Mouse (Mus musculus) ES-Bruce4 (cell line): Measurements from ENCODE around the gene Dnase1l2. TPM values are rescaled to one million over a fixed set of nuclear protein-coding genes. Genes with fewer than 3 reads are reported as not detected.

Source experiments
- H3K27ac ChIP-seq: 2 replicates; pipeline ENCODE4 v1.5.1; 2012; ENCODE audit warnings: low read length, inconsistent platforms; ENCODE audit not compliant: insufficient read depth
- H3K27me3 ChIP-seq: 2 replicates; pipeline ENCODE4 v1.6.1; 2012; ENCODE audit warnings: mild to moderate bottlenecking, low read length, inconsistent platforms; ENCODE audit not compliant: control insufficient read depth, poor library complexity, insufficient read depth, severe bottlenecking
- H3K36me3 ChIP-seq: 2 replicates; pipeline ENCODE4 v1.6.1; 2012; ENCODE audit warnings: inconsistent platforms, mild to moderate bottlenecking, low read length, moderate library complexity; ENCODE audit not compliant: control insufficient read depth, poor library complexity, insufficient read depth, severe bottlenecking
- H3K4me1 ChIP-seq: one replicate; pipeline ENCODE4 v1.8.1; 2011; ENCODE audit warnings: low read length; ENCODE audit not compliant: control insufficient read depth, insufficient read depth
- H3K4me3 ChIP-seq: 2 replicates; pipeline ENCODE4 v1.5.1; 2011; ENCODE audit warnings: low read depth, mild to moderate bottlenecking, low read length
- H3K9ac ChIP-seq: 2 replicates; pipeline ENCODE4 v1.6.1; 2012; ENCODE audit warnings: low read depth, mild to moderate bottlenecking, inconsistent platforms; ENCODE audit not compliant: poor library complexity, severe bottlenecking
- H3K9me3 ChIP-seq: replicated peaks from 2 replicates; pipeline ENCODE4 v1.6.1; 2012; ENCODE audit warnings: mild to moderate bottlenecking, low read length, inconsistent platforms; ENCODE audit not compliant: control insufficient read depth, poor library complexity, insufficient read depth, severe bottlenecking
- CTCF ChIP-seq: IDR thresholded peaks from one replicate; pipeline ENCODE4 v1.8.1; 2011; ENCODE audit warnings: low read depth, low read length
- EP300 ChIP-seq: IDR thresholded peaks from 2 replicates; pipeline ENCODE4 v1.6.1; 2011; ENCODE audit warnings: low read depth, low read length; ENCODE audit not compliant: insufficient read depth
- POLR2A ChIP-seq: IDR thresholded peaks from one replicate; pipeline ENCODE4 v1.8.1; 2011; ENCODE audit warnings: low read length; ENCODE audit not compliant: insufficient read depth
- polyA plus RNA-seq: library from polyadenylated mRNA; stranded (reverse); fragments of >200 nt; gene quantifications from 2 replicates; pipeline ENCODE4 v1.2.4, GENCODE M21; 2011; ENCODE audit warnings: low read depth; ENCODE audit not compliant: missing spikeins, insufficient read depth, insufficient read length

The Dnase1l2 gene
- polyA plus RNA-seq, 1 experiment: 0.42 TPM

DNA sequence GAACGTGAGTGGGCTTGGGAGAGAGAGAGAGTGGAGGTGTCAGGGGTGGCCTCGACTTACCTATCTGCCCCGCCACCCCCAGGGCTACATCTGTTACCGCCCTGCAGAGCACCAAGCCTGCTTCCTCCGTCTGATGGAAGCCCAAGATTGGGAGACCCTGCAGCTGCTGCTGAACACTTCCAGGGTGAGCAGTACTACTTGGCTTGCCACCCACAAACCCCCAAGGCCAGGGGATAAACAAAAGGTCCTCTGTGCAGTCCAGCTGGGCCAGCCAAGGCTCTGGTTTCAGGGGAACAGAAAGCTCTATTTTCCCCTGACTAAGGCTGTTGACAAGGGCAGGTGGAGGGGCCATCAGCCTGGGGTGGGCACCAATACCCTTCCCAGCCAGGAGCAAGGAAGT lies 31.7 kb upstream of the Dnase1l2 start:
- H3K4me1 ChIP-seq: peaks cover 1% of the 10 kb centered on the region
- H3K27ac ChIP-seq: no peak overlapping the region

DNA sequence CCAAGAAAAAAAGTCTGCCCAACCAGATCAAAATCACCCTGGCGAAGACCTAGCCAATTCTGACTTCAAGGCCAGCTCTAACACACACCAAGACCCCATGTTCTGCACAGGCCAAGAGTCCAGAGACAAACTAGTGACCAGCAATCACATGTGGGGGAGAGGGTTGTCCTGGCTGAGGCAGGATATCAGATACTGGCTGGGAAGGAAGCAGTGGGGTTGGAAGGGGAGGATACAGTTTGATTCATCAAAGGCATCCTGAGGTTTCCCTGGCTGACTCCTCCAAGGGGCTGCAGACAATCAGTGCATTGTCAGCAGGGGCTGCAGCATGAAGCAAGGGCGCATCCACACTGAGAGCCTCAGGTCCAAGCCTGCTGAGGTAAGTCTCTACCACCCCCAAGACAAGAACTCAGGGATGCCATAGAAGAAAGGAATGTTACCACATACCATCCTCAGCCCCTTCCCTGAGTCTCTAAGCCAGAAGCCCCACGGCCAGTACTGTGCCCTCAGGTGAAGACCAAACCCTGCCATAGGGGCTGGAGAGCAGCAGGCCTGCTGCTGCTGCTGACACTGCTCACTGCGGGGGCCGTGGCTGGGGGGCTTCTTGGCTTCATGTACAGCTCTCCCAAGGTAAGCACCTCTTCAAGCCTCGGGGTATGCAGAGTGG lies 30.8 kb upstream of the Dnase1l2 start, which contains the start of gene Bricd5:
Gene Bricd5 (plus strand): TSS at position 273 of the 664 bp plus-strand sequence.
- peaks cover 1% of the 10 kb centered on the region for H3K4me1 ChIP-seq
- no peak within 1 kb of the TSS for H3K27ac ChIP-seq
- no peaks in the 10 kb centered on the region for H3K27me3 ChIP-seq
- H3K36me3 ChIP-seq: peaks cover 5% of the 10 kb centered on the region; the same call in 1 of the 2 replicates
- no peaks in the 10 kb centered on the region for H3K9me3 ChIP-seq
- TF ChIP-seq EP300 (no peak), CTCF (no peak), POLR2A (no peak)
- H3K9ac ChIP-seq: no peak within 1 kb of the TSS
- no peak within 1 kb of the TSS for H3K4me3 ChIP-seq

More for the DNA sequence above, 31.7 kb upstream of the Dnase1l2 start:
- Histone ChIP-seq H3K36me3 (peaks cover 5% of the 10 kb centered on the region; the same call in 1 of the 2 replicates), H3K27me3 (no peaks in the 10 kb centered on the region), H3K4me3 (no peak overlapping the region), H3K9me3 (no peaks in the 10 kb centered on the region), H3K9ac (no peak overlapping the region)
- TF ChIP-seq EP300 (no peak), CTCF (no peak), POLR2A (no peak)

DNA sequence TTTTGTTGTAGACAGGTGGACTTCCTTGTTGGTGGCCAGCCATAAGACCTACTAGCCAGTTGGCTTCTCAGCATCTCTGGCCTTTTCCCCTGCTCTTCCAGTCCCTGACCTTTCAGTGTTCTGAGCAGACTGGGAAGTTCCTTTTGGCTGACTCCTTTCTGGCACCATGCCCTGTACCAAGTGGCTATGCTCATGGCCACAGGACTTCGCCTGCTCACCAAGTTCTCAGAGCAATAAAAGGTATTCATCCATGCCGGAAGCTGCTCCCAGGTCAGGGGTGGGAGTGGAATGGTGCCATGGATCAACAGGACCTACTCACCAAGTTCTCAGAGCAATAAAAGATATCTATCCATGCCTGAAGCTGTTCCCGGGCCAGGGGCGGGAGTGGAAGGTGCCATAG lies 29.6 kb upstream of the Dnase1l2 start:
- H3K36me3 ChIP-seq: peaks cover 5% of the 10 kb centered on the region; the same call in 1 of the 2 replicates
- no peak overlapping the region for H3K4me3 ChIP-seq
- TF ChIP-seq CTCF: no peak
- no peak for TF ChIP-seq POLR2A
- TF ChIP-seq EP300: no peak
- no peaks in the 10 kb centered on the region for H3K9me3 ChIP-seq
- H3K27me3 ChIP-seq: no peaks in the 10 kb centered on the region
- peaks cover 1% of the 10 kb centered on the region for H3K4me1 ChIP-seq
- H3K9ac ChIP-seq: no peak overlapping the region
- H3K27ac ChIP-seq: no peak overlapping the region

DNA sequence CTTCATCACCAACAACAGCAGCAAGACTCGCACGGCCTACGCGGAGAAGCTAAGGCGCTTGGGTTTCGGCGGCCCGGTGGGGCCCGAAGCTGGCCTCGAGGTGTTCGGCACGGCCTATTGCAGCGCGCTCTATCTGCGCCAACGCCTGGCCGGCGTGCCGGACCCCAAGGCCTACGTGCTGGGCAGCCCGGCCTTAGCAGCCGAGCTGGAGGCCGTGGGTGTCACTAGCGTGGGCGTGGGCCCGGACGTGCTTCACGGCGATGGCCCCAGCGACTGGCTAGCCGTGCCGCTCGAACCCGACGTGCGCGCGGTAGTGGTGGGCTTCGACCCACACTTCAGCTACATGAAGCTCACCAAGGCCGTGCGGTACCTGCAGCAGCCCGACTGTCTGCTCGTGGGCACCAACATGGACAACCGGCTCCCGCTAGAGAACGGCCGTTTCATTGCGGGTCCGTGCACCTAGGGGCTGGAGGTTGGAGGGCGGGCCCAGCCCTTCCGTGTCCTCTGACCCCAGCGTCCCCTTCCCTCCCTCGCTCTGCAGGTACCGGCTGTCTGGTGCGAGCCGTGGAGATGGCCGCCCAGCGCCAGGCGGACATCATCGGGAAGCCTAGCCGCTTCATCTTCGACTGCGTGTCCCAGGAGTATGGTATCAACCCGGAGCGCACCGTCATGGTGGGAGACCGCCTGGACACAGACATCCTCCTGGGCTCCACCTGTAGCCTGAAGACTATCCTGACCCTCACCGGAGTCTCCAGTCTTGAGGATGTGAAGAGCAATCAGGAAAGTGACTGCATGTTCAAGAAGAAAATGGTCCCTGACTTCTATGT lies 28.0 kb upstream of the Dnase1l2 start:
- H3K9me3 ChIP-seq: no peaks in the 10 kb centered on the region
- H3K27me3 ChIP-seq: no peaks in the 10 kb centered on the region
- peak overlapping the region; percentile 81 for H3K9ac ChIP-seq
- no peaks in the 10 kb centered on the region; the same call in 1 of the 2 replicates for H3K36me3 ChIP-seq
- peaks cover 1% of the 10 kb centered on the region for H3K4me1 ChIP-seq
- no peak for TF ChIP-seq CTCF
- TF ChIP-seq EP300: no peak
- no peak for TF ChIP-seq POLR2A
- H3K4me3 ChIP-seq: peak overlapping the region; percentile 71
- H3K27ac ChIP-seq: no peak overlapping the region

DNA sequence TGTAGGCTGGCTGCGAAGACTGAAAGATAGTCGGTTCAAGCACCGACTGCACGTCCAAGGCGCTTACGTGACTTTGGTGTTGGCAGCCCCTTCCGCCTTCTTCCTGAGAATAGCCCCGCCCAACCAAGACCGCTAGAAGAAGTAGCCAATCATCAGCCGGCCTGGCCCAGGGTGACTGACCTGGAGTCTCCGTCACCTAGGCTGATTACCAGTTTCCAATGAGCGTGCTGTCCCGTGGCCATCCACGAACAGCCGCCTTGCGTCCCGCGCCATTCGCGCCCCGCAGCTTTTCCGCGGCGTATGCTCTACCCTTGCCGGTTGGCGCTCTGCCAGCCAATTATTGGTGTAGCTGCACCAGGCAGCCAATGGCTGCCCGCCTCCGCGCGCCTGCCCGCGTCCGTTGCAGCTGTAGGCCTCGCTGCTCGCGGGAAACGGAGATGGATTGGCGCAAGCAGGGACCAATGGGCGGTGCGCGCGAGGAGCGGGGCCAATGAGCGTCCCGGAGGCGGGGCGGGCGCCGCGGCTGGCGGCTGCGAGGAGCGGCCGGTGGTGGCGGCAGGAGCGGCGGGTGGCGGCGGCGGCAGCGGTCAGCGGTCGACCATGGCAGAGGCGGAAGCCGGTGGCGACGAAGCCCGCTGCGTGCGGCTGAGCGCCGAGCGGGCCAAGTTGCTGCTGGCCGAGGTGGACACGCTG lies 27.2 kb upstream of the Dnase1l2 start, which contains the start of the genes E4f1 and Pgp:
Gene E4f1 (minus strand): TSS at position 404 of the 693 bp plus-strand sequence.
Gene Pgp (plus strand): TSS at position 483 of the 693 bp plus-strand sequence.
- H3K27ac ChIP-seq: peak within 1 kb of the TSS; percentile 47
- peaks cover 1% of the 10 kb centered on the region for H3K4me1 ChIP-seq
- peak within 1 kb of the TSS; percentile 81 for H3K9ac ChIP-seq
- peak within 1 kb of the TSS; percentile 93 for H3K4me3 ChIP-seq
- TF ChIP-seq POLR2A: peak; percentile 54
- TF ChIP-seq CTCF: no peak
- TF ChIP-seq EP300: no peak
- peaks cover 3% of the 10 kb centered on the region; the same call in 1 of the 2 replicates for H3K36me3 ChIP-seq
- no peaks in the 10 kb centered on the region for H3K9me3 ChIP-seq
- no peaks in the 10 kb centered on the region for H3K27me3 ChIP-seq
